Mouse (Mus musculus) E14TG2a.4 (cell line): Measurements from ENCODE around the gene Cd248.
A peak's percentile ranks its signal among the peaks of the same experiment; 100 is the strongest.

ENCODE experiments used
- H3K27me3 ChIP-seq: 2 replicates; pipeline ENCODE4 v1.6.1; 2014; ENCODE audit warnings: low read length, control low read depth; ENCODE audit not compliant: insufficient read depth
- H3K36me3 ChIP-seq: 2 replicates; pipeline ENCODE4 v1.6.1; 2014; ENCODE audit warnings: low read length, control low read depth; ENCODE audit not compliant: insufficient read depth
- H3K4me1 ChIP-seq: replicated peaks from 2 replicates; pipeline ENCODE4 v1.6.1; 2014; ENCODE audit warnings: low read depth, low read length, control low read depth
- H3K4me3 ChIP-seq: replicated peaks from 2 replicates; pipeline ENCODE4 v1.5.1; 2014; ENCODE audit warnings: mild to moderate bottlenecking, low read length
- H3K9me3 ChIP-seq: 2 replicates; pipeline ENCODE4 v1.6.1; 2014; ENCODE audit warnings: low read length, control low read depth
- CTCF ChIP-seq: conservative IDR thresholded peaks from 2 replicates; pipeline ENCODE4 v1.5.1; 2014; ENCODE audit warnings: low read length
- NANOG ChIP-seq: IDR thresholded peaks from 2 replicates; pipeline ENCODE4 v1.6.1; 2014; ENCODE audit warnings: borderline replicate concordance, low read length, mixed read lengths
- POU5F1 ChIP-seq: IDR thresholded peaks from 2 replicates; pipeline ENCODE4 v1.6.1; 2014; ENCODE audit warnings: low read length, borderline replicate concordance

The Cd248 gene

GRCm38 (mm10) chr19:5057876-5058775 is 9.8 kb upstream of the Cd248 start:
- peaks cover 10% of the 10 kb centered on the region for H3K27me3 ChIP-seq
- H3K9me3 ChIP-seq, result no peaks in the 10 kb centered on the region
- TF ChIP-seq NANOG (no peak), POU5F1 (no peak), CTCF (no peak)
- peaks cover 23% of the 10 kb centered on the region for H3K36me3 ChIP-seq
- H3K4me1 ChIP-seq, result peaks cover 86% of the 10 kb centered on the region
- peak overlapping the region; percentile 61 for H3K4me3 ChIP-seq

DNA sequence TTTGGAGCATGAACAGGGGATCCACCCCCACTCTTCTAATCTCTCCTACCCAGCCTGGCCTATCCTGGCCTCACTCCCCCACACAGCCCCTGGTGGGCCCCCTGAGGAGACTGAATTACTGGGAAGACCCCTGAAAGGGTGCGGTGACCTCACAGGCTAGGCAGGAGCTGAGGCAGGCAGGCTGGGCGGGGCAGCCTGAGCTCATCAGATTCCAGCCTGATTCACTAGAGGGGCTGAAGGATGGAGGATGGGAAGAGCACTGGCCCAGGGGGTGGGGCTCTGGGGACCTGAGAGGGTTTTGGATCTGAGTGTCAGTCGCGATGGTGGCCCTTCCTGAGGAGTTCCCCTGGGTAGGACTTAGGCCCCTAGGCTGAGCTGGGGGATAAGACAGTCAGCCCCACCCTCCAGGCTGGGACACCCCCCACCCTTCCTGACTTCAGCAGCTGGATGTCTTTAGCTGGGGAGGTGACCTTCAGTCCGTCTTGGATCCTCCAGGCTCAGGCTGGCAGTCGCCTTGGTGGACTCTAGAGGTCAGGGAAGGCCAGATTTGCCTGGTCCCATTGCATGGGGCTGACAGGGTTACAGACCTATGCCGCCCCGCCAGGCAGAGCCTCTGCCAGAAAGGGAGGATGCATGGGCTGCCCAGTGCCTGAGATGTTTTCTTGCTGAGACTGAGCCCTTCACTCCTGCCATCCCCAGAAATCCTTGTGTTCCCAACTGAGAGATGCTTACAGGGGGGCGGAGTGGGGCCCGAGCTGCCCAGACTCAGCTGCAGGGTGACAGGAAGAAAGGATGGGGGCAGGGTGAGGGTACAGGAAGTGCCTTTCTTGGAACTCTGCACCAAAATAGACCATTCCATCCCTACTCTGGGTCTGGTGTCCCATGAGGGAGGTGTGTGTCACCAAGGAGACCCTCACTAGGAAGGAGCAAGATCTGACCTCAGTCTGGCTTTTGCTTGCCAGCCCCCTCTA is 8.8 kb upstream of the Cd248 start:
- H3K9me3 ChIP-seq, result no peaks in the 10 kb centered on the region
- H3K4me3 ChIP-seq, result peak overlapping the region; percentile 61
- H3K27me3 ChIP-seq, result peaks cover 6% of the 10 kb centered on the region; the same call in 1 of the 2 replicates
- peaks cover 17% of the 10 kb centered on the region for H3K36me3 ChIP-seq
- TF ChIP-seq POU5F1 (no peak), NANOG (no peak)
- H3K4me1 ChIP-seq, result peaks cover 79% of the 10 kb centered on the region

DNA sequence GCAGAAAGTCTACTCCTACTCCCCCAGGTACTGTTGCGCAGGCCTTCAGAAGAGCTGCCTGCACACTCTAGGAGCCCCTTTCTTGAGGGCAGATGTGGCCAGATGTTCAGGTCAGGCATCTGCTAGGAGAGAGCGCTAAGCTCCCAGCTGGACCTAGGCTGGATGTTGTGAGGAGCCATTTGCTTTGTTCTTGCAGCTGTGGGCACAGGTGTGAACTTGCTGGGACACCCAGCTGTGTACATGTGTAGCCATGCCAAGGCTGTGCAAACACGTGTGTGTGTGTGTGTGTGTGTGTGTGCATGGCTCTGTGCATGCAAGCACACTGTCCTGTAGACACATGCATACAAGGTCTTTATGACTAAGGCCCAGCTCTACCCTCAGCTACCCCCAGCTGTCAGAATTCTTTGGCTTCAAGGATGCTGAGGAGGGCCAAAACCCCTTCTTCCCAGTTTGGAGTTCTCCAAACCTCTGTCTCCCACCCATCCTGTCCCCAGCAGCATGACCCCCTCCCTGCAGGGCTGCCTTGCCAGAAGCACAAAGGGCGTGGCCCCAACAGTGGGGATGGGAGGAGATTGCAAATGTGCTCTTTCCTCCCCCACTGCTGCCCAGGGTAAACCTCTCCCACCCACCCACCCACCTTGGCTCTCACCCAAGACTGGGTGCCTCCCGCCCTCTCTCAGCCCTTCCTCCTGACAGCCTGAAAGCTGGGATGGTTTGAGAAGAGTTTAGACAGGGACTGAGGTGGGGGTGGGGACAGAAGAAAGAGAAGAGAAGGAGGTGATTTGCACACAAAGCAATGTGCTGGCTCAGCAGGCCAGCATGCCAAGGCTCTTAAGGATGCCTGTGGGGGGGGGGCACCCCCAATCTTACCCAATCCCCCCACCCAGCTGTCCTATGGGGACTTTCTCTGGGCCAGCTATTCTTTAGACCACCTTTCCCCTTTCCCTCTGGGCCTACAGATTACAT is 7.2 kb upstream of the Cd248 start:
- Histone ChIP-seq H3K27me3 (0 out of 2 replicates have a peak, but pooled peaks cover 6% of the 10 kb centered on the region), H3K9me3 (no peaks in the 10 kb centered on the region), H3K36me3 (peaks cover 1% of the 10 kb centered on the region; the same call in 1 of the 2 replicates), H3K4me1 (peaks cover 91% of the 10 kb centered on the region), H3K4me3 (peak overlapping the region; percentile 17; the same call in 1 of the 2 replicates)
- TF ChIP-seq NANOG (no peak), CTCF (no peak), POU5F1 (no peak)

- Histone ChIP-seq H3K27me3 (peaks cover 12% of the 10 kb centered on the region), H3K9me3 (no peaks in the 10 kb centered on the region), H3K4me1 (peaks cover 81% of the 10 kb centered on the region), H3K4me3 (peak overlapping the region; percentile 41; the same call in 1 of the 2 replicates), H3K36me3 (no peaks in the 10 kb centered on the region)
- TF ChIP-seq CTCF (no peak), POU5F1 (no peak), NANOG (no peak)
Measured at GRCm38 (mm10) chr19:5062041-5062440, 5.8 kb upstream of the Cd248 start.

GRCm38 (mm10) chr19:5062446-5062845 is 5.4 kb upstream of the Cd248 start:
- Histone ChIP-seq H3K4me3 (peak overlapping the region; percentile 41; the same call in 1 of the 2 replicates), H3K9me3 (no peaks in the 10 kb centered on the region), H3K4me1 (peaks cover 81% of the 10 kb centered on the region), H3K36me3 (no peaks in the 10 kb centered on the region), H3K27me3 (peaks cover 16% of the 10 kb centered on the region)
- TF ChIP-seq NANOG (no peak), CTCF (no peak), POU5F1 (no peak)

DNA sequence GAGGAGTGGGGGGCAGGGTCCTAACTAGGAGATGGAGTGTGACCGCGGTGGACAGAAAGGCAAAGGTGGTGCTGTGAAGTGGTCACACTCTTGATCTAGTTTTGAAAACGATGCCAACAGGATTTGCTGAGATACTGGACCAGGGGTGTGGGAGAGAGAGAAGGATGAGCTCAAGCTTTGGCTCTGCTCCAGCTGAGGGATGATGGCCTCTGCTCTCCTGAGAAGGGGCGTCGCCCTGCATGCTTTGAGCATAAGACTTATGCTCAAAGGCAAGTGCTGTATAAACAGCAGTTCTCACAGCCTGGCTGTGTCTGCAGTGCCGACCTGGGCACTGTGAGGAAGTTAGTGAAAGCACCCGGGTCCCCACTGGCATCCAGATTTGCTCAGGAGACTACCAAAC is 2.8 kb upstream of the Cd248 start:
- H3K27me3 ChIP-seq, result peaks cover 40% of the 10 kb centered on the region
- H3K36me3 ChIP-seq, result no peaks in the 10 kb centered on the region
- H3K9me3 ChIP-seq, result no peaks in the 10 kb centered on the region
- TF ChIP-seq POU5F1 (no peak), CTCF (no peak), NANOG (no peak)
- no peak overlapping the region for H3K4me3 ChIP-seq
- peaks cover 76% of the 10 kb centered on the region for H3K4me1 ChIP-seq

DNA sequence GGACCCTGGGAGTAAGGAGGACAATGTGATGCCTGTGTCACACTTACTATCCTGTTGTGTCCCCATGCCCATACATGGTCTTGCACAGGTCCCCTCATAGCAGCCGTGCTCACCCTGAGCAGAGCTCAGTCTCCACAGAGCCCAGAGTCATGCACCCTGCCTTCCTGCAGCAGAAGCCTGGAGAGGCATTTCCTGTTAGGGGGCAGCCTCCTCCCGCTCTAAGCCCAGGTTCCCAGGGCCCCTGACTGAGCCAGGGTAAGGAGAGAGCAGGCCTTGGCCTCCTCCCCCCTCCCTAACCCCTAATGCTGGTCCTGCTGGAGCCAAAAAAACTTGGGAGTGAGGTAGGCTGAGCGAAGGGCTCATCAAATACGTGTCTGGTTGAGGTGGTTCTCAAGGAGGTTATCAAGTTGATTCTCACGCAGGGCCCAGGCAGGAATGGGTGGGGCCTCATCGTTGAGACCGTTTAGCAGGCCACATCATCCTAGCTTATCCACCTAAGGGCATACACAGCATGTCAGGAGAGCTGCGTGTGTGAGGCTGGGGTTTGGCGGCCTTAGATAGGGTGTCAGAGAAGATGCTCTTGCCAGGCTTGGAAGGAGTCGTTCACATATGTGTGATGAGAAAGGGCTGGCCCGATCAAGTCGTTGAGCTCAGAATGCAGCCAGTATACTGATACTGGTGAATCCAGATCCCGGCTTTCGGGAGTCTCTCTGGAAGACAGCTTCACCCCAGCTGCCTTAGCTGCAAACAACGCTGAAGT is 658 bp upstream of the Cd248 start:
- Histone ChIP-seq H3K4me3 (peak overlapping the region; percentile 79), H3K9me3 (no peaks in the 10 kb centered on the region), H3K27me3 (peaks cover 51% of the 10 kb centered on the region), H3K4me1 (peaks cover 73% of the 10 kb centered on the region), H3K36me3 (no peaks in the 10 kb centered on the region)
- TF ChIP-seq CTCF (no peak), POU5F1 (no peak), NANOG (no peak)
